Mouse (Mus musculus) lung, adult 2 months (tissue): ENCODE measurements around the gene Ffar2.

Experiments
- CTCF ChIP-seq: fragments of 200-500 bp; IDR thresholded peaks from 2 replicates; pipeline ENCODE4 v1.5.1; 2011; ENCODE audit warnings: mild to moderate bottlenecking, low read length, control low read depth; ENCODE audit not compliant: insufficient read depth
- POLR2A ChIP-seq: fragments of 200-500 bp; IDR thresholded peaks from 2 replicates; pipeline ENCODE4 v1.6.1; 2011; ENCODE audit warnings: low read depth, mild to moderate bottlenecking, control low read depth, low read length, borderline replicate concordance; ENCODE audit errors: extremely low read depth

DNA sequence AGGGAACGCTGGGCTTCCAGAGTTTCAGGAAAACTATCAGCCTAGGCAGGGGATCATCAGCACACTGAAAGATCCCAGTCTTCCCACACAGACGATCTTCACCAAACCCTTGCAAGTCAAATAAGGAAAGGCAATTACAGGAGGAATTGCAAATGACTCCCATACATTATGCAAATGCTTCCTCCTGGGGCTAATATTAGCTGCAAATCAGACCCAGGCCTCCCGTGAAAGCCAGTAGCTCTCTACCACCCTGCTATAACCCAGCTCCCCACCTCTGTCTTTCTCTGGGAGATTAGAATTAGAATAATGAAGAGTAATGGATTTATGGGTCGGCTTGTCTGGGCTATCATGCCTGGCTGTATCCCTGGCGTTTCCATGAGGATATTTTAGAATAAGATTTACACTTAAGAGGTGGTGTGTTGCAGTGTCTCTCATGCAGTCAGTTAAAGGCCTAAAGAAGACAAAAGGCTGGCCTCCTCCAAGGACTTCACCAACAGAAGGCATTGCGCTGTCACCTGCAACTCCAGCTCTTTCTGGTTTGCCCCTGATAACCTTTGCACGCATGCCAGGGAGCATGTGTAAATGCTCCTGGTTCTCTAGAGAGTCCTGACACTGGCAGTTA, 21.2 kb upstream of the Ffar2 start:
- no peak for TF ChIP-seq CTCF
- TF ChIP-seq POLR2A, result no peak
